Mouse (Mus musculus): ENCODE measurements around the gene Slc4a4. TPM values are rescaled to one million over a fixed set of nuclear protein-coding genes. Genes with fewer than 3 reads are reported as not detected.

Slc4a4 gene
- polyA plus RNA-seq, 1 experiment from 2014 or later: 26.1 TPM

DNA sequence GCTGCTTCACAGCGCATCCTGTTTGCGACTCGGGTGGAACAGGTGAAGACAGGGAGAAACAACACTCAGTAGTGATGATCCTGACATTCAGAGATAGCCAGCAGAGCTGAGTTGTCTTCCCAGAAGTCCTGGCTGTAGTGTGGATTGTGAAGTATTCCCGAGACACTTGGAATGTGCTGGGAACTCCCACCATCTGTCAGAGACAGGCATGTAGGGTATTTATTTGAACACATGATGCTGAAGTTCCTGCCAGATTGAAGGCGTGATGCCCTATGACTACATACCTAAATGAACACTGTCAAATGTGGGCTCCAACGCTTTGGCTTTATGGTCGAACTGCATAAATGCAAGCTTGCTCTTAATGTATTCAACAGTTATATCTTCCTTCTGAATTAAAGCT, 63.7 kb downstream of the Slc4a4 start:
- DNase-seq (ENCODE audit: low spot score) (no peak), ATAC-seq (replicated peaks; ENCODE audit: low FRiP score, low read depth) (no peak)
- Histone ChIP-seq H3K27me3 (ENCODE audit: insufficient read depth, low read length) (no peaks in the 10 kb centered on the region), H3K9me3 (replicated peaks; ENCODE audit: low read length) (no peaks in the 10 kb centered on the region), H3K9ac (ENCODE audit: low read depth, low read length) (no peak overlapping the region), H3K4me1 (replicated peaks; ENCODE audit: insufficient read depth, low read length) (no peaks in the 10 kb centered on the region), H3K4me3 (replicated peaks; ENCODE audit: low read depth, low read length) (no peak overlapping the region), H3K27ac (no peak overlapping the region), H3K4me2 (ENCODE audit: low read length) (no peak overlapping the region), H3K36me3 (ENCODE audit: insufficient read depth, low read length) (no peaks in the 10 kb centered on the region)
- no peak for TF ChIP-seq CTCF (IDR thresholded peaks at IDR 0.05; ENCODE audit: low read depth)
- 94% methylated on average over 7 of the region's 7 CpGs for WGBS

- H3K36me3 ChIP-seq (ENCODE audit: insufficient read depth, low read length): no peaks in the 10 kb centered on the region
- DNase-seq (ENCODE audit: low spot score) (no peak), ATAC-seq (replicated peaks; ENCODE audit: low FRiP score, low read depth) (no peak)
- WGBS: 70% methylated on average over 17 of the region's 17 CpGs
- H3K27ac ChIP-seq: no peak overlapping the region
- H3K4me1 ChIP-seq (replicated peaks; ENCODE audit: insufficient read depth, low read length): no peaks in the 10 kb centered on the region
- H3K4me3 ChIP-seq (replicated peaks; ENCODE audit: low read depth, low read length): no peak overlapping the region
- TF ChIP-seq CTCF (IDR thresholded peaks at IDR 0.05; ENCODE audit: low read depth): no peak
- no peaks in the 10 kb centered on the region for H3K9me3 ChIP-seq (replicated peaks; ENCODE audit: low read length)
- H3K9ac ChIP-seq (ENCODE audit: low read depth, low read length): no peak overlapping the region
- no peaks in the 10 kb centered on the region for H3K27me3 ChIP-seq (ENCODE audit: insufficient read depth, low read length)
- peak overlapping the region; percentile 21; the same call in 1 of the 2 replicates for H3K4me2 ChIP-seq (ENCODE audit: low read length)
Measured at GRCm38 (mm10) chr5:88952757-88953577, 66.3 kb downstream of the Slc4a4 start.

GRCm38 (mm10) chr5:88957735-88958134, 71.1 kb downstream of the Slc4a4 start:
- ATAC-seq (replicated peaks; ENCODE audit: low FRiP score, low read depth) (no peak), DNase-seq (ENCODE audit: low spot score) (no peak)
- Histone ChIP-seq H3K4me1 (replicated peaks; ENCODE audit: insufficient read depth, low read length) (no peaks in the 10 kb centered on the region), H3K27ac (no peak overlapping the region), H3K36me3 (ENCODE audit: insufficient read depth, low read length) (no peaks in the 10 kb centered on the region), H3K4me2 (ENCODE audit: low read length) (no peak overlapping the region), H3K4me3 (replicated peaks; ENCODE audit: low read depth, low read length) (no peak overlapping the region), H3K9me3 (replicated peaks; ENCODE audit: low read length) (no peaks in the 10 kb centered on the region), H3K9ac (ENCODE audit: low read depth, low read length) (no peak overlapping the region), H3K27me3 (ENCODE audit: insufficient read depth, low read length) (no peaks in the 10 kb centered on the region)
- WGBS: 76% methylated on average over 5 of the region's 5 CpGs
- no peak for TF ChIP-seq CTCF (IDR thresholded peaks at IDR 0.05; ENCODE audit: low read depth)

- no peaks in the 10 kb centered on the region for H3K9me3 ChIP-seq (replicated peaks; ENCODE audit: low read length)
- no peaks in the 10 kb centered on the region for H3K27me3 ChIP-seq (ENCODE audit: insufficient read depth, low read length)
- H3K4me3 ChIP-seq (replicated peaks; ENCODE audit: low read depth, low read length): no peak overlapping the region
- no peaks in the 10 kb centered on the region for H3K4me1 ChIP-seq (replicated peaks; ENCODE audit: insufficient read depth, low read length)
- no peak overlapping the region for H3K4me2 ChIP-seq (ENCODE audit: low read length)
- H3K27ac ChIP-seq: no peak overlapping the region
- no peaks in the 10 kb centered on the region for H3K36me3 ChIP-seq (ENCODE audit: insufficient read depth, low read length)
- DNase-seq (ENCODE audit: low spot score): no peak
- no peak for TF ChIP-seq CTCF (IDR thresholded peaks at IDR 0.05; ENCODE audit: low read depth)
- no peak for ATAC-seq (replicated peaks; ENCODE audit: low FRiP score, low read depth)
- 87% methylated on average over 5 of the region's 5 CpGs for WGBS
- H3K9ac ChIP-seq (ENCODE audit: low read depth, low read length): no peak overlapping the region
Measured at GRCm38 (mm10) chr5:88958966-88959365, 72.3 kb downstream of the Slc4a4 start.

GRCm38 (mm10) chr5:88959412-88959811, 72.8 kb downstream of the Slc4a4 start:
- DNase-seq (ENCODE audit: low spot score): no peak
- Histone ChIP-seq H3K4me3 (replicated peaks; ENCODE audit: low read depth, low read length) (no peak overlapping the region), H3K4me1 (replicated peaks; ENCODE audit: insufficient read depth, low read length) (no peaks in the 10 kb centered on the region), H3K27me3 (ENCODE audit: insufficient read depth, low read length) (no peaks in the 10 kb centered on the region), H3K27ac (no peak overlapping the region), H3K36me3 (ENCODE audit: insufficient read depth, low read length) (no peaks in the 10 kb centered on the region), H3K4me2 (ENCODE audit: low read length) (no peak overlapping the region), H3K9me3 (replicated peaks; ENCODE audit: low read length) (no peaks in the 10 kb centered on the region), H3K9ac (ENCODE audit: low read depth, low read length) (no peak overlapping the region)
- ATAC-seq (replicated peaks; ENCODE audit: low FRiP score, low read depth): no peak
- WGBS: 76% methylated on average over 6 of the region's 6 CpGs
- TF ChIP-seq CTCF (IDR thresholded peaks at IDR 0.05; ENCODE audit: low read depth): no peak

DNA sequence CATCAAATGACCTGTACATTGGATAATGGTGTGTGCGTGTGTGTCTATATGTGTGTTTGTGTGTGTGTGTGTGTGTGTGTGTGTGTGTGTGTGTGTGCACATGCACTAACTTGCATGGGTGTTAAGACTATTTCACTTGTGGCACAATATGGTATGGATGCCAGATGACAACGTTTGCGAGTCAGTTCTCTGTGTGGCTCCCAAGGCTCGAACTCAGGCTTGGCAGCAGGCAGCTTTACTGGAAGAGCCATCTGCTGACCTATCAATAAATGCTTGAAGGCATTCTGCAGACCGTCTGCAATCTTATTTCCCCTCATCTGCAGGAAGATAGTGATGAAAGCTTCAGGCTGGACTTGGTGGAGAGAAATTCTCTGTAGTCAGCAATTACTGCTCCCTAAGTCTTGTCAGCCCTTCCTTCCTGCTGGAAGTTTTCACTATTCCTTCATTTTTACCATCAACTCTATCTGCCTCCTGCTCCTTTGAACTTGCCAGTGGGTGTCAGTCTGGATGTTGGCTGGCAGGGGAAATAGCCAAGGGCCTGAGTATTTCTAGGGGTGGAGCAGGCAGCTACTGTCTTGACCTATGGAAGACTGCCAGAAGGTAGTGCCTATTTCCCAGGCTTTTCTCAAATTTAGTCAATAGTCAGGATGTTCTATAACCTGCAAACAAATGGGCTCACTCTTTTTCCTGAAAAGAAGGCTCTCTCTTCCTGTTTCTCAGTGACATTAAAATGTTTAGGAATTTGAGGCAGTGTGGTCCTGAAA, 73.9 kb downstream of the Slc4a4 start:
- TF ChIP-seq CTCF (IDR thresholded peaks at IDR 0.05; ENCODE audit: low read depth): no peak
- Histone ChIP-seq H3K36me3 (ENCODE audit: insufficient read depth, low read length) (no peaks in the 10 kb centered on the region), H3K9me3 (replicated peaks; ENCODE audit: low read length) (no peaks in the 10 kb centered on the region), H3K4me1 (replicated peaks; ENCODE audit: insufficient read depth, low read length) (no peaks in the 10 kb centered on the region), H3K9ac (ENCODE audit: low read depth, low read length) (no peak overlapping the region), H3K4me3 (replicated peaks; ENCODE audit: low read depth, low read length) (no peak overlapping the region), H3K4me2 (ENCODE audit: low read length) (no peak overlapping the region), H3K27me3 (ENCODE audit: insufficient read depth, low read length) (no peaks in the 10 kb centered on the region), H3K27ac (no peak overlapping the region)
- ATAC-seq (replicated peaks; ENCODE audit: low FRiP score, low read depth) (no peak), DNase-seq (ENCODE audit: low spot score) (no peak)
- 86% methylated on average over 5 of the region's 5 CpGs for WGBS

Measured in kidney, postnatal 0 days (tissue).